Mouse (Mus musculus) CD4-positive helper T cell, adult 2 months (primary cell): ENCODE data around the gene Ptprm.
"Not testable (repeated sequence)": the region's sequence is repeated elsewhere in the genome, so short reads cannot be mapped to it uniquely, and the experiment has no call there.

Experiments
- DNase-seq: peaks from one replicate; pipeline ENCODE4 v3.0.0-alpha.2; 2012; ENCODE audit warnings: low read depth, missing footprints, low spot score

The Ptprm gene

DNA sequence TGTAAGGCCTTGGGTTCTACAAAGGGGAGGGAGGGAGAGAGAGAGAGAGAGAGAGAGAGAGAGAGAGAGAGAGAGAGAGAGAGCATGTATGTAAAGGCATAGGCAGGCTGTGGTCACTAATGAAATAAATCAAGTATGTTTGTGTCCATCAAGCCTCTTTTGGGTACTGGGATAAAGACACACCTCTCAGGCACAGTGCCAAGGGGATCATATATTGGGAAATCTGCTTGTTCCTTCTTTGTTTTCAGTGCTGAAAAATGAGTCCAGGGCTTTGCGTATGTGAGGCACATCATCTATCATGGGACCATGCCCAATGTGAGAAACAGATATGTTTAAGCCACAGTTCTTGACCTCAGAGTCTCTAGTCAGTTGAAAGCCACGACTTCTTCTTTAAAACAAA lies 475.1 kb downstream of the Ptprm start:
- DNase-seq, result no peak

DNA sequence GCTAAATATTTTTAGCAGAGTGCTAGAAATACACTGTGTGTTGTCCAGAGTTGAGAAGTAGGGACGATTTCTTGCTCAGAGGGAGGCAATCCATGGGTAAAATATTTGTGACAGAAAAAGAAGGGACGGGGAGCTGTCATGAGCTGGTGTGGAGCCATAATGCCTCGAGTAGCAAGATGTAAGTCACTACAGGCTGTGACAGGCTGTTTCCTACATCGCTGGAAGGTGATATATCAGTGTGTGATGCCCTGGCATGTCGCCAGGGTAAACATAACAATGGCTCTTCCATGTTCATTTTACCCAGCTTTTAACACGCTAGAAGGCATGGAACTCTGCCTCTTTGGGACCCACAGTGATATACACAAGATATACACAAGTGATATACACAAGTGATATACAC lies 476.7 kb downstream of the Ptprm start:
- DNase-seq, result no peak

DNA sequence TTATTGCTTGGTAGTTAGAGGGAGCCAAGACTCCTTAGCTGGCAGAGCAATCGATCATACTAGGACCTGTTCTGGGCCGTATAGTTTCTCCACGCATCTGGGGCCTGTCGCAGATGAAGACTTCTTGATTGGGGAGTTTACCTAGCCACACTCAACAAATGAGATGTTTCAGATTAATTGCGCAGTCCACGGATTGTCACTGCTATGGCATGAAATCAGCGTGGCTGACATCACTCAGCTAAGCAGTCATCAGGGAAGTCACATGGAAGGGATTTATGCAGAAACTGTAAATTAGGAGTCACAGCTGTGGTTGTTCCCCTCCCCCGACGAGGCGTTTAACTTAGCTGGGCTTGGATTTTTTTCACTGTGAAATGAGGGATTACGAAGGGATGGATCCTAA lies 479.4 kb downstream of the Ptprm start:
- DNase-seq, result no peak

DNA sequence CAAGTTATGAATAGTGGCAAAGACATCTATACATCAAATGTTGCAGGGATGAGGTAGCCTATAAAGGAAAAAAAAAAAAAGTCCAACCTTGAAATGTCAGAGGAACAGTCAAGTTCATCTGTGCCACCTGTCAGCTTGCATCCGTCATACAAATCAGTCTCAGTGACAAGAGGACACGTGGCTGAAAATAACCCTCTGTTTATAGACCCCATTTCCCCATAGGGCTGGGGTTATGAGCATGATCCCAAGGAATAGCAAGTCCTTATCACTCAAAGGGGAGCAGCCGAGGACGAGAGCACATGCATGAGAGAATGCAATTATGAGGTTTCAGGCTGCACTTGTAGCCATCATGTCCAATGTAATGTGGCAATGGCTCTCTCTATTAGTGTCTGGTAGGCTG lies 482.9 kb downstream of the Ptprm start:
- DNase-seq, result no peak

DNA sequence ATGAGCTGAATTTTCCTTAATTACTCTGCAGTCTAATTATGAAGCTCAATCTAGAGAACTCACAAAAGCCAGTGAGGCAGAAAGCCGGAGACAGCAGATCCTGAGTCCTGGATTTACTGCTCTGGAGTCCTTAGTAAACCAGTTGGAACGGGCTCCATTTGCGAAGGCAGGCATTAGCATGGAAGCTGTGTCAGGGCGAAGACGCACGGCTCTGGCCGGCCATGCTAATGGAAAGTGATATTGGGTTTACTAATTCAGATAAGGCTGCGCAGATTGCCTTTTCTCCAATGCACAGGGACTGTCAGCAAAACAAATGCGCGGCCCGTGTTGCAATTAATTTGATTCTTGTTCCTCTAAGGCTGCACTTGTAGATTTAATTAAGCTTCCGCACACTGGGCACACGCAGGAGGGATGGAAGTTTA lies 484.7 kb downstream of the Ptprm start:
- DNase-seq, result no peak

DNA sequence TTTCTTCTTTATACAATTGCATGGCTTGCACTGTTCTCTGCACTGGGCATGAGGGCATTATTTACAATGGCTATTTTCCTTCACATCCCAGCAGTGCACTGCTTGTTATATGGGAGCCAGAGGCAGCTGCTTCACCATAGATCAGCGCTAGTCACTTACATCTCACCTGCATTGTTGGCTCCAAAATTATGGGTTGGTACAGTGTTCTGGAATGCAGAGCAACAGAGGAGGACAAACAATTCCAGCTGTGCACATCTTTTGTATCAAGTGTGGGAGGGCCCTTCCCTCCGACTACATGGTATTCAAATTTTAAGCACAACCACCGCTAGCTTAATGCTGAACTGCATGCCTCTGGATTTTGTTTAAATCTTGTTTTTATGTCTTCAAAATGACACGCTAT lies 489.8 kb downstream of the Ptprm start:
- DNase-seq, result no peak

DNA sequence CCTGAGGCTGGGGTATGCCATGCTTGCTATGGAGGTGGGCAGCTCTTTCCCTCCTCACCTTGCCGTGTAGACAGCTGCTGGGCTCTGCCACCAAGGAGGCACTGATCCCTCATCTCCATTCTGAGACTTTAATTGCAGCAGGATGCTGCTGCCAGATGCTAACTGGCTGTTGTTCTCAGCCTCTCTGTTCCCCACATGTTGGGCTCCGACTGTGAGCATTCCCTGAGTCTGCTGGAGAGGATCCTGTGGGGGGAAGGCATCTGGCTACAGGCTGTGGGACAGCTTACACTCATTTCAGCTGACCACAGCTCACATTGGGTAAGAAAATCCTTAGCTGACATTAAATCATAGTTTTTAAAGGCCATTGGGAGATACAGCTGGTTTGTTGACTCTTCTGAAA lies 492.7 kb downstream of the Ptprm start:
- DNase-seq, result no peak

DNA sequence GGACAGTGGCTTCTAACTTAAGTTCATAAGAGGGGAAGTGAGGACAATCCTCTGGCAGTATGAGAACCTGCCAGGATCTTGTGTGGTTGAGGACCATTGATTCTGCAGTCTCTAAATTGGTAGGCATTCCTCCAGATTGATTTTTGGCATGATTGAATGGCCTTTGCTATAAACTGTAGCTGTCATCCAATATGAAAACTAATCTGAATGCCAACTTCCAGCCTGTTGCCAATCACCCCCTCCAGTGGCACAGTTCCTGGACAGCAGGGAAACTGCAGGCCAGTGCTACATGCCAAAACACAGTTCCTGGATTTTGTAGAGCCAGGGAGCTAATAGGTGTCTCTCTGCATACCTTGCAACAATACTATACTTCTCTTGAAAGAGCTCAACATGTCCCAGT lies 495.5 kb downstream of the Ptprm start:
- no peak for DNase-seq

DNA sequence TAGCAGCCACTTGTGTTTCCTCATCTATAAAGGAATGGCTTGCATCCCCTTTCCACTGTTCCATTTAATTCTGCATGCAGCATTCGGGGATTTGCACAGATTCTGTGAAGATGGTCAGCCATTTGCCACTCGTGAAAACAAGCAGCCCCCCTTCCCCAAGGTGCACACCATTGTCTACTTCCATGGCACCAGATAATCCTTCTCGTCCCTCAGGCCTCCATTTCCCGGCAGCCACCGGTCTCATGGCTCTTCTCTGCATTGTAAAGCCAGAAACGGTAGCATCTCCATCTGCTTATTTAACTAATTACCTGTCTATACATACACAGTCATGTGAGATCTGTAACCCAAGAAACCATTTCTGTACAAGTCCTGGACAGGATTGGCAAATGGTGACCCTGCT lies 501.8 kb downstream of the Ptprm start:
- DNase-seq, result no peak

DNA sequence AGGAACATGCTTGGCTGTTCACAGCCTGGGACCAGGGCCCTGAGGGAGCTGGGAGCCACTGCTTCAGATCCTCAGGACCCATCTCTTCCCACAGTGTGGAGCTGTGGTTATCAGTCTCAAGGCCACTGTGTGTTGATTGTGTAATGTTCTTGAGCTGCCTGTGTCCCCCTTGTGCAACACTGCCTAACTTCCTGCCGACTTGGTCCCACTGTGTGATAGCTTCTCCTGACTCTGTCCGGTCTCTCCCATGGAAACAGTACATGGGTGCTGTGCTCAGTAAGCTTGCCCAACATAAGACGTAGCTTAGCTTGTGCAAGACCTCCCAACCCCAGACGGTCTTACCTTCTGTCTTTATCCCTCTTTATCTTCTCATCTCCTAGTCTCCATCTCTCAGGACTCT lies 507.2 kb downstream of the Ptprm start:
- not testable (repeated sequence) for DNase-seq

DNA sequence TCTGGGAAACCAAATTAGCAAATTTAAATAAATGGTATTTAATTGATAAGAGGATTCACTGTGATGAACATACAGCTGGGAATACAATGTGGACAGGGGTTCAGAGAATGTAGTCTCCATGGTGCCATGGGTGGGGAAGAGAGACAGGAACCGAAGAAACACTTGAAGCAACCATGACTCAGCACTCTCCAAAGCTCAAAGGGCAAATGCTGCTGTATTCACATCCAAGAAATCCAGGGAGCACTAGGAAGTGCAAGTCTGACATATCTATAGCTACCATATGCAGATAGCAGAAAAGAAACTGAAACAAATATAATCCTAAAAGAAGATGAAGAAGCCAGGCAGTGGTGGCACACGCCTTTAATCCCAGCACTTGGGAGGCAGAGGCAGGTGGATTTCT lies 531.9 kb downstream of the Ptprm start:
- no peak for DNase-seq

DNA sequence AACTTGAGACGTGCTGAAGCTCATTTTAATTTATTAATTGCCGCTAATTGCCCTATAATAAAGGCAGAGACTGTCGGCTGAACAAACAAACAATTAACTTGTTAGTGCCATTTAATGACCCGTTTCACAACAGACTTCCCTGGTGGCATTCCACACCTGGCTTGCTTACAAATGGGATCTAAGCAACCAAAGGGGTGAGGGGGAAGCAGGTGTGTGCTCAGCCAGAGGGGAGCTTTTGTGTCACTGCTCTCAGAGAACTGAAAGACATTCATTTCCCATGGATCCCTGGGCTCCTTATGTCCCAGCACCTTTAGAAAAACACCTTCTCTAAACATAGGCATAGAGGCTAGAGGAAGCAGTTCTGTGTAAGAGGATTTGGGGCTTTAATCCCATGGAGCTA lies 536.9 kb downstream of the Ptprm start:
- DNase-seq, result no peak

DNA sequence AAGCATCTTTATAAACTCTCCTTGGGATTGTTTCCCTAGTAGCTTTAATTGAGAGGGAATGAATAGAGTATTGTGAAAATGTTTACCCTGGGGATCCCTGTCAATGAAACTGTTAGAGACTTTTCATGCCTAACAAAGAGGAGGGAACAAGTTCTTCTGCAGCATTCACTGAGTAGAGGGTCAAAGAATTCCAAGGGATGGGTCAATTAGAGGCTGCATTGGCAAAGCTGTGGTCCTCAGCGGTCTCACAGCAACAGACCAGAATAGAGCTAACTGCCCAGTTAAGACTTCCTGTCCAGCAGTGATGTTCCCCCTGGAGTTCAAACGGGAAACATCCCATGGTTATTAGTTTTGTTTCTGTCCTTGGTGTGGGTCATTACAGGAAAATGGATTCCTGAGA lies 538.3 kb downstream of the Ptprm start:
- DNase-seq, result no peak

DNA sequence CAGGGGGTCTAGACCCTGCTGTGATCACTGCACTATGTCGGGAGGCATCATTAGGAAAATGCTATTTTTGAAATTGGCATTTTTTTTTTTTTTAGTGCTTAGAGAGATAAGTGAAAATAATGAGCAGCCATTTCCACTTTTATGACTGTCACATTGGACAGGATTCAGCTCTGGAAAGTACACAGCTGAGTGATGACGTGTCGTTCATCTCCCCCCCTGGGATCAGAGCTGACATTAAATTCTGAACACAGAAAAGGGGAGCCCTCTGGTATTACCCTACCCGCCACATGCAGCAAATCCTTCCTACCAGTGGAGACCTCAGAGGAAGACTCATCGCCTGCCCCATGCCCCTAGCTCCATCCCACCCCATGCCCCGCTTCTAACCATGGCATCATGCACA lies 540.5 kb downstream of the Ptprm start:
- DNase-seq, result no peak

DNA sequence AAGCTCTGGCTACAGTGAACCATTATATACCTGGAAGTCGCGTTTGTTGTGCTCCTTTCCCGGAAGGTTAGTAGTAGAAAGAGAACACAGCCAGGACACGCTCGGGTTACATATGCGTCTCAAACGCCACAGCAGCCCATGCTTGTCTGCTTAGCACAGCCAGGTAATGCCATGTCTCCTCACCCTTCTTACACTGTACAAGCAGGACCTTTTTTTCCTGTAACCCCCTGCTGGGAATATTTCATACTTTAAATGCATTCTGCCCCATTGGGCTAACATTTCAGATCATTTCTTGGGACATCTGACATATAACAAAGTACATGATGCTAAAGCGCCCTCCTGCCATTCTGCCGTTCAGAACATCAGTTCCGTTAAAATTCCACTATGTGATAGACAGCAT lies 540.9 kb downstream of the Ptprm start:
- DNase-seq, result no peak

DNA sequence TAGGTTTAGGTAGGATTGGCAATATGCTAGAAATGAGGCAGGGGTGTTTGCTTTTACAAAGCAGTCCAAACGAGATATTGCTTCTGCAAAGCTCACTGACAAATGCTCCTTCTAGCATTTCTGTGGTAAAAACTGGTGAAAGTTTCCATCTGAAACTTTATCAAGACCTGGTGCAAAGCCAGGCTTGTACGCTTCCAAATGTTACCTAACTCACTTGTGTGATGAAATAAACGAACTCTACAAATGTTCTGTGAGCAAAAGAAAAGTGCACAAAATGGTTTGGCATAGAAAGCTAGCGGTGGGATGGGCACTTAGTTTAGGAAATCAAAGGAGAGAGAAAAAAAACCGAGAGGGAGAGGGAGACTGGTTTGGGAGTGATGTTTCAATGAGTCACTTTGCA lies 544.5 kb downstream of the Ptprm start:
- DNase-seq, result no peak

DNA sequence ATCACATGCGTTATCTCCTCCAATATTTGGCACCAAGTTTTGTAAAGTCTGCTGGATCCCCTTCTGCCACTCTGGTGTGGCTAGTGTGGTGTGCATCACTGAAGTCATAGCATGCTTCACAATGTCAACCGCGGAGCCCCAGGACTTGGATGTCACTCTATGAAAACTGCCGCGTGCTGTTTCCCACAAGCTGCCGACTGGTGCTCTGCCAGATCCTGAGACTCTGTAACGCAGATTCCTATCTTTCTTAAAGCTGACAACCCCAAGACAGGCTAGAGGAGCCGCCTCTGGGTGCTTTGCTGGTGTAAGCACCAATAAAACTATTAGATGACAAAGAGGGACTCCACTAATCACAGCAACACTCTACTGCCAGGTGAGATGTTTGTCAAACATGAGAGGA lies 546.1 kb downstream of the Ptprm start:
- DNase-seq, result no peak

DNA sequence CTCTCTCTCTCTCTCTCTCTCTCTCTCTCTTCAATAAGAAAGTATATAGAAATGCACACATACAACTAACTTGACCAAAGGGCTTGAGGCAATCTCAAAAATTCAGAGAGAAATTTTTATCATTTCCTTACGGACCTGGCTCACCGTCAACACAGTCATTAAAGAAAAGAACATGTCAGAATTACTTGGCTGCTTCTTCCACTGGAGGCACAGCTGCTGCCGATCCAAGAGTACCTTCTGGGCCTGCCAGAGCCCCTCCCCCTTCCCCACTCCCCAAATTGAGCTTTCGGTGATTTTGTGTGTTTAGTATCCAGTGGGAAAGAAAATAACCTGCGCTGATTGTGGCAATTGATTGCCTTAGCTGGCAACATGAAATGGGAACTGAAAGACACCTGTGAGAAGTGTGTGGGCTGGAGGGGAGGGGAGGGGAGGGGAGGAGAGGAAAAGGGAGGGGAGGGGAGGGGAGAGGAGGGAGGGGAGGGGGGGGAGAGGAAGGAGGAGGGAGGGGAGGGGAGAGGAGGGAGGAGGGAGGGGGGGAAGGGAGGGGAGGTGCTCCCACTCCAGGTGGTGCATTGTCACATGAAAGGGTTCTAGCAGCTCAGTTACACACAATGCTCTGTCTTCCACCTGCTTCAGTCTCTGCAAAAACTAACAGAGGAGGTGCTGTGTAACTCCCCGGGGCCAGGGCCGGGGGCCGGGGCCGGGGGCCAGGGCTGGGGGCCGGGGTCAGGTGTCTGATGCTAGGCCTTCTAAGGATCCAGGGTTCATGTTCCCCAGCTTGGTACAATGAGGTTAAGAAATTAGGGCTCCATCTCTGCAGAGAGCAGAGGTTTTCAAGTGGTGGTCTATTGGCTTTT lies 552.2 kb downstream of the Ptprm start:
- no peak for DNase-seq

DNA sequence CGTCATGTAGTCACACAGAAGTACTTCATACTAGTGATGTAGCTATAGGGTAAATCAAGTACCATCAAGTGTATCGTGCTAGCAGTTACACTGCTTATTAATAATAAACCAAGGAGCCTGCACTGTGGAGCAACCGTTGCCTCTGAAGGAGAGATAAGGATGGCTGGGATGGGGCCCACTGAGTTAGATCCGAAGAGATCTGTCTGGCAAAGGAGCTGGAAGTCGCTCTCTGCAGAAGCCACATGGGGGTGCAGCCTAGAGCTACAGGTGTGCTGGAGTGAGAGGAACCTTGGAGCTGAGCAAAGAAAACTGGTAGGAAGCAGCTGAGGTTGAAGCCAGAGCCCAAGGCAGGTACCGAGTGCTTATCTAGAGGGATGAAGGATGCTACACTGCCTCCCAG lies 554.0 kb downstream of the Ptprm start:
- no peak for DNase-seq

DNA sequence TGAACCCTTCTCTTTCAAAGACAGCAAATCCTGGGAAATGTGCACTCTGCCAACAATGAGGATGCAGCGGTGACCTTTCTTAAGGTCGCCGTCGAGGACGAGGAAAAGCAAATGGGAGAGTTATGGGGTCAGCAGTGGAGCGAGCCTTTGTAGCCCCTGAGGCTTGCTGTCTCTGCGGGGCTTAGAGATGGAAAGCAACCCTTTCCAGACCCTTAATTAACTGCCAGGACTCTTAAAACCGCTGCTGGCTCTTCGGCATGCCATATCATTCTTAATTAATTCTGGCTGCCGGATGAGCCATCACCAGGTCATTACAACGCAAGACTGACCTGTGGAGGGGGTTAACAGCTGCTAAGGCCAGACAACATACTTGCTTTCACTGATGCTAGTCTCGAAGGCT lies 568.1 kb downstream of the Ptprm start:
- DNase-seq, result no peak

DNA sequence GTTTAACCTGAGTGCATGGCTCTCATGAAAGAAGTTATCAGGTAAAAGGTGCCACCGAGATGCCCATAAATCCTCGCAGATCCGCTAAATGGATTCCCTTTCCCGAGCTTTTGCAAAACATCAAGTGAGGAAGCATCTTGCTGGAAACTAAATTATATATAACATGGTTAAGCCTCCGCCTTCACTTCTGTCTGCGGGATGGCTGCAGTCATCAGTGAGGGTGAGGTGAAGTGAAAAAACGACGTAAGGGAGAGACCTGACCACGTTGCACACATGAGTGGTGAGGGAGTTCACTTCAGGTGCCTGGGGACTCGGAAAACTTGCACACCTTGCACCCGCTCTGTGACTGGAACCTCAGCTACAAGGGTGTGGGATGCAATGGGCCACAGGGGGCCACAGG lies 568.7 kb downstream of the Ptprm start:
- no peak for DNase-seq

DNA sequence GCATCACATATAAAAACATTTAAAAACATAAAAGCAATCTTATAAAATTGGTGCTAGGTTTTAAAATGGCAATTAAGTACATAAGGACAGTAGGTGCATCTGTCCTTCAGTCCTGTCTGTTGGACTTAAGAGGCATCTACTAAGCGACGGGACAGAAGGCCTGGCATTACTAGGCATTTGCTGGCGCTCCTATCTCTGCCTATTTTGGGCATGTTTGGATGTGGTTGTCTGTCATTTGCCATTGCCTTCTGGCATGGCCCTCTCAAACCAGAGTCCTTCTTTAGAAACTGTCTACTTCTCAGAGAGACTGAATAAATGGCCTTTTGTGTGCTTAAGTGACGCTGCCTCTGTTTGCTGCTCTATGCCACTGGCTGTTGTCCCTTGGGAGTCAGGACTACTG lies 570.7 kb downstream of the Ptprm start:
- no peak for DNase-seq

DNA sequence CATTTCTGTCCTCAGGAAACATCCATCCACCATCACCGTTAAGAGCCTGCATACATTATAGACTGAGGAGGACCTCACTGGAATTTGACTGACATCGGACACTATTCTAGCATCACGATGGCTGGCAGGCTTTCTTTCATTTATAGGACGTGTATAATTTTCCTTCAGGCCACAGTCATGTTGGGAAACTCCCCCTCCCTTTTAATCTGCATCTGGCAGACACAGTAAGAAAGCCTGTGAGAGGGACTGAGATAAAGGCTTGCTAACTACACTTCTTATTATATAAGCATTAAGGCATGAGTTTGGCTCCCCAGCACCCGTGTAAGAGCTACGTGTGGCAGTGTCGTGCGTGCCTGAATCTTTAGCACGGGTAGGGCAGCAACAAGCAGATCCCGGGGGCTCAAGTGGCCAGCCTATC lies 571.2 kb downstream of the Ptprm start:
- DNase-seq, result no peak

DNA sequence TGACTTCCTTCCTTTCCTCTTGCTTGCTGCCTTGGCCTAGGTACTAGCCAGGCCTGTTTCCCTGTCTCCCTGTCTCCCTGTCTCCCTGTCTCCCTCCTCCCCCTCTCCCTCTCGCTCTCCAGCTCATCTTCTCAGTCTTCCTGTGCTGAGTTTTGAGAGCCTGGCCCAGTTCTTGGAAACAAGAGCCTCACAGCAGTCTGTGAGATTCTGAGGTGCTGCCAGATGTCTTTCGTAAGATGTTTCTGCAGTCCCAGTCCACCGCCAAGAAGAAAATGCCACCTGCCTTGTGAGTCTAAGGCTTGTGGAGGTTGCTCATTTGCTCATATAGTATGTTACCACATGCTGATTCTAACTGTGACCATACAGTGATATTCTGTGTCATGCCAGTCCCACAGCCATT lies 572.3 kb downstream of the Ptprm start:
- DNase-seq, result no peak
